Mouse (Mus musculus): Measurements from ENCODE around the gene Tmem81.
"Not testable (repeated sequence)": the region's sequence is repeated elsewhere in the genome, so short reads cannot be mapped to it uniquely, and the experiment has no call there.

The Tmem81 gene

DNA sequence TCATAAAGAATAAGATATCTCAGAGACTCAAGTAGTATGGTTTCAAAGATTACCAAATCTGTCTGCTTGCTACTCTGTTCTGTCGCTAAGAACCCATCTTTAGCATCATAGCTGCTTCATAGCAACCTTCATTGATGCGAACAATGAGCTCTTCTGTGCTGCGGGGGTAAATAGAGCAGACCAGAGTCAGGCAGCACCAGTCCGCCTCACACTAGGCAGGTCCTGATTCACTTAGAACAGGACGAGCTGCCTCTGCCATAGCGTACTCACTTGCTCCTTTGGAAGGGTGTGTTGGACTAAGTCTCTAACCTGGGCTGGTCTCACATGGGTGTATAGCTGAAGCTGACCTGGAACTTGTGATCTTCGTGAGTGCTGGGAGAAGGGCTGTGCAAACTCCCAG lies at the start of gene Tmem81:
TSS of gene Tmem81 (plus strand) at position 173 of the 400 bp plus-strand sequence.
- no peak for DNase-seq (ENCODE audit: low spot score in 2 of 2)

DNA sequence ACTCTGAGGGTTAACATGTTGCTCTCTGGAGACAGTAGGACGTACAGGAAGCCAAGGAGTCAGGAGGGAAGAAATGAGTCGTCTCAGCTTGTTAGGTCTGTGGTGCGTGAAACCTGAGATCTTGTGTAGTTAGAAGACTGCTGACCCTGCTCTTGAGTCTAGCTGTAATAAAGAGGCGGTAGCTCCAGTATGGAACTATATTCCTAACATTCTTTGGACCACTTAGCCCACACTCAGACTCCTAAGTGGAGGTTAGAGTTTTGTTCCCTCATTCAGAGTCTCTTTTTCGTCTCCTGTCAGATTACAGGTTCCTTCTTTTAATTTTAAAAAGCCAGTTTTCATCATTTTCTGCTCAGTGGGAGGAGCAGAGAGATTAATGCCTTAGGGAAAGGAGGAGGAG lies 41.4 kb upstream of the Tmem81 start:
- no peak for DNase-seq (ENCODE audit: low spot score in 2 of 2)

DNA sequence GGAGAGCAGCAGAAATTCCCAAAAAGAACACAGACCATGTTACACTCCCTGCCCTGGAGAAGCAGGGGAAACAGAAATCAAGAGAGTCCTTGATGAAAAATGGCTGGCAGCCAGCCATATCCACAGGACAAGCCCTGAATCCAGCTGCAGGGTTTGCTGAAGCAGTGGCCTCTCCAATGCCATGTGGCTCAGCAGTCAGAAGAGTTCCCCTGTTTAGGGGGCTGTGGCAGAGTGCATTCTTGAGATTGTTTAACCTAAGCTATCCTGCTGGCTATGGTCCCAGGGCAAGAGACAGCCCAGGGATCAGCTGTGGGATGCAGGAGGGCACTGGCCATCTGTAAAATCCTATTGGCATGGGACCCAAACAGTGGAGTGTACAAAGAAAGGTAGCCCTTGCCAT lies 37.1 kb upstream of the Tmem81 start:
- no peak for DNase-seq (ENCODE audit: low spot score in 2 of 2)

DNA sequence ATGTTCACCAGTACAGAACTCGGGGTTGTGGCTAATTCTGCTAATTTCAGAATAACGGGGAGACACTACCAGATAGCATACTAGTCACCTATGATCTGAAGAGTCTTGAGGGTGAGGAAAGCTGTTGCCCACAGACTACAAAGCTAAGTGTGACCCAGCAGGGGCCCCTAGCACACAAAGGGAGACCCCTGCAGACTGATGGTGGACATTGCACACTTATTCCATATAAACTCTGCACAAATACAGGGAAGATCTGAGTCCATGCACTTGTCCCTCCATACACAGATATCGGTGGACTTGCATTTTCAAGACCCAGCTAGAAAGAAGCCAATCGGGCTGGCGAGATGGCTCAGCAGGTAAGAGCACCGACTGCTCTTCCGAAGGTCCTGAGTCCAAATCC lies 36.5 kb upstream of the Tmem81 start:
- DNase-seq (ENCODE audit: low spot score in 2 of 2), result no peak

DNA sequence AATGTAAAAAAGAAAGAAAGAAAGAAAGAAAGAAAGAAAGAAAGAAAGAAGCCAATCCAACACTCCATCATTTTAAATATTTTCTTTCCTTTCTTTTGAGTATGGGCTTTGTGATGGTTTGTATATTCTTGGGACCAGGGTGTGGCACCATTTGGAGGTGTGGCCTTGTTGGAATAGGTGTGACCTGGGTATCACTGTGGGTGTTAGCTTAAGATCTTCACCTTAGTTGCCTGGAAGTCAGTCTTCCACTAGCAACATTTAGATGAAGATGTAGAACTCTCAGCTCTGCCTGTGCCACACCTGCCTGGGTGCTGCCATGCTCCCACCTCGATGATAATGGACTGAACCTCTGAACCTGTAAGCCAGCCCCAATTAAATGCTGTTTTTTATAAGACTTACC lies 36.0 kb upstream of the Tmem81 start:
- not testable (repeated sequence) for DNase-seq (ENCODE audit: low spot score in 2 of 2)

DNA sequence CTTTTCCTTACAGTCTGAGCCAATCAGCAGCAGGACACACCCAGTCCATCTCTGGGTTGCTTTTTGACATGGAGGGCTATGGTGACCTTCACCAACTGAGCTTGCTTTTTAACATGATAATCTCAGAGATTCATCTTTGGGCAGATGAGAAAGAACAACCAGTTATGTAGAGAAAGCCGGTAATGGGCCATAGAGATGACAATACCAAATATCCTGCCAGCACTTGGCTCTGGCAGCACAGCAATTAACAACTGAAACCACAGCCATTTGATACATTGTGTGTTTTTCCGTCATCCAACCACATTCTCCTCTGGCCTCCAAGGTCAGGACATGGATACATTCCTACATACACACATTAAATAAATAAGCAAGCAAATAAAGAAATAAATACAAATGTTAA lies 35.0 kb upstream of the Tmem81 start:
- DNase-seq (ENCODE audit: low spot score in 2 of 2), result no peak

DNA sequence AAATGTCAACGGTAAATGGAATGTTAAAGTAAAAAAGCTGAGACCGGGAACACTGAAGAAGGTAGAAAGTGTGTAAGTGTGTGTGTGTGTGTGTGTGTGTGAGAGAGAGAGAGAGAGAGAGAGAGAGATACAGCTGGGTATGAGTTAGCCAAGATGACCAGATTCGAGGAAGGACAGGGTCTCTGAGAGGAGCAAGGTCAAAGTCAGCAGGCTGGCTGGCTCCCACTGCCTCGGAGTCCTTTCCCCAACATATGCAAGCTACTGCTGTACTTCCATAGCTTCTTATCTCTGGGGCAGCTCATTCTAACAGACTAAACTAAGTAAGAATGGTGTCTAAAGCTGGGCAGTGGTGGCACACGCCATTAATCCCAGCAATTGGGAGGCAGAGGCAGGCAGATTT lies 34.5 kb upstream of the Tmem81 start:
- no peak for DNase-seq (ENCODE audit: low spot score in 2 of 2)

DNA sequence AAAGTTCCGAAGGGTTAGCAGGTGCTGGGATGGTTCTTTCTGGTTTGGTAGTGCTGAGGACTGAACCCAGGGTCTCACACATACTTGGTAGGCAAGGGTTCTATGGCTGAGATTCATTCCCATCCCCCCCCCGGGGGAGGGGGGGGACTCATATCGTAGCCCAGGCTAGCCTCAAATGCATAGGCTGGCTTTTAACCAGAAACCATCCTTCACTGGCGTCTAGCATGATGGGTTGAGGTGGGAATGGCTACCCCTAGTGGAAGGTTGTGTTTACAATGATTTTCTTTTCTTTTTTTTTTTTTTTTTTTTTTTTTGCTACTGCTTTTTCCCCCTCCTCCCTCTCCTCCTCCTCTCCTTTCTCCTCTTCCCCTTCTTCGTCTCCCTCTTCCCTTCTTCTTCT lies 33.5 kb upstream of the Tmem81 start:
- no peak for DNase-seq (ENCODE audit: low spot score in 2 of 2)

DNA sequence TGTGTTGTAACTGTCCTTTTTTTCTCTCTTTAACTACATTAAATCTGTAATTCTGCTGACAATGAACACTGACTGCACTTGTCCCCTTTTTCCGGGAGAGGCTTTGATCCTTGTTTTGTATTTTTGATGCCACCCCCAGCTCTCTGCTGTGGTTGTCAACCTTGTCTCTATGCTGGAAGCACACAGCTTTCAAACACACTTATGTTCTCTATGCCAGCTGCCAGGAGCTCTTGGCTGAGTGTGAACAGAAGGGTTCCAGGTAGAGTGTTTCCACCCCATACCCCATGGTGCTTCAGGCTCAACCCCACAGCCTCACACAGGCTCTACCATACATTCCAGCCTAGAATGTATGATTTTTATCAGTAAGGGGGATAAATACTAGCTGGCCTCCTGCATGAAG lies 31.5 kb upstream of the Tmem81 start:
- no peak for DNase-seq (ENCODE audit: low spot score in 2 of 2)

DNA sequence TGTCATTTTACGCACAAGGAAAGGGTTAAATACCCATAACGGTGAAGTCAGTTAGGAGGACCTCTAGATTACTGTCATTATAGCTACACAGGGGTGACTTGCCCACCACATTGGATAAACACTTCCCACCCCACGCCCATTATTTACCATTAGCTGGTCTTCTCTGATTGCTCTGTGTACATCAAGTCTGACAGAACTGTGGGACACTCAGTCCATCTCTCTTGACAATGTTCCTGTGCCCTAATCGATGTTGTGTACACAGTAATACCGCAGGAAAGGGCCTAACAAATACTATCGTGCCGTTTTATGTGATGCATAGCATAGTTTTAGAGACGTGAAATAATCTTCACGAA lies 29.5 kb upstream of the Tmem81 start:
- no peak for DNase-seq (ENCODE audit: low spot score in 2 of 2)

DNA sequence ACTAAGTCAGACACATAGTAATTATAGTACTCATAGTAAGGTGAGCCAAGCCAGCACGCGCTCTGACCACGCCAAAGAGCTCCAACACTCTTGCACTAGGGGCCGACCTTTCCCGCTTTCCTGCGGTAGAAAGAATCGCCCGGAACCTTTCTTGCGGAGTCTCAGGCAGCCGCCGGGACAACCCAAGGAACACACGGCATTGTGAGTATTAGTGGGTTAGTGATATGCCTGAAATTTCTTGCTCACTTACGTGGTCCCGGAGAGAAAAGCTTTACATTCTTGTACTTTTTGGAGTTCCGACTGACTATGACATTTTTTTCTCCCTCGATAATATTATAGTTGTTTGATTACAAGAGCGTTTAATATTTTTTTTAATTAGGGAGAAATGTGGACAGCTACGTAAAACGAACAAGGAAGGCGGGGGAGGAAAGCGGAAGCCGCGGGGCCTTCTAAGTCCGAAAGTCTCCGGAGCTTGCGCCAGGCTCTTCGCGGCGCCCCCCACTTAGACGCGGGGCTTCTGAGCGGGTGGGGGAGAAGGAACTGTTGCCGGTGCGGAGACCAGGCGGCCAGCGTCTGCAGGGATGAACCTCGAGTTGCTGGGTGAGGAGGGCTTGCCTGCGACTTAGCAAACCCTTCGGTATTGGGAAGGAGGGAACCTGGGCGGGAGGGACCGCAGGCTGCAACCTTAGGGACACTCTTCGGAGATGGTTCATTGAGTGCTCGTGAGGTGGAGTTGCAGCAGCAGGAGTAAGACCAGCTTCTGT lies 28.9 kb upstream of the Tmem81 start, which contains the start of gene Rbbp5:
TSS of gene Rbbp5 (plus strand) at position 438 of the 764 bp plus-strand sequence.
- peak; percentile 75 to 83 for DNase-seq (ENCODE audit: low spot score in 2 of 2)

DNA sequence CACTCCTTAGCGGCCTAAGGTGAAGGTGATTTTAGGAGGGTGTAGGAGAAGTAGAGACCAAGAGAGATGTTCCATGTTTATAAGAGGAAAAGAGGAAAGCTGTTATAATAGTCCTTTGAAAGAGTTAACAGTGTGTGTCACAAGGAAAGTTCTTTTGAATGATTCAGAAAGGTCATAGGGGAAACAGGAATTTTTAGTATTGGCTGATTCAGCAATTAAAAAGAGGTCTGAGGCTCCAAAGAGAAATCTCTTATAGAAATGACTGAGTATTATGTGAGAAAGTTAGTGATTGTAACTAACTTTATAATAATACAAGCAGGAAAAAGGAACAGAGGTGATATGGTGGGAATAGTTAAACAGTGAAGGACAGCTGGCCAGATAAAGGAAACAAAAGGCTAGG lies 26.6 kb upstream of the Tmem81 start:
- DNase-seq (ENCODE audit: low spot score in 2 of 2), result no peak

DNA sequence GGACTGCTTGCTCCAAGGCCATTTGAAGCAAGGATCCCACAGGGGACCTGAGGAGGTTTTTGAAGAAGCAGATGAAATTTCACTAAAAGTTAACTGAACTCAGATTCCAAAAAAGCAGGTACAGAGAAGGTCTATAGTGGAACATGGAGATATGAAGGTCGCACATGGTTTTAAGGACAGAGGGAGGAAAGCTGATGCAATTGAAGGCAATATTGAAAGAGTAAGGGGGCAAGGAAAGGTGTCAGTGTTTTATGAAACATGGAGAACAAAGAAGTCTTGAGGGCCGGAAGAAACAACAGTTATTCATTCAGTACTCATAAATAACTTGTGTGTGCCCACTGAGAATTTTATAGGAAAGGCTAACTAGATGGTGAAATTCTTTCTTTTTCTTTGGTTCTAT lies 24.4 kb upstream of the Tmem81 start:
- no peak for DNase-seq (ENCODE audit: low spot score in 2 of 2)

DNA sequence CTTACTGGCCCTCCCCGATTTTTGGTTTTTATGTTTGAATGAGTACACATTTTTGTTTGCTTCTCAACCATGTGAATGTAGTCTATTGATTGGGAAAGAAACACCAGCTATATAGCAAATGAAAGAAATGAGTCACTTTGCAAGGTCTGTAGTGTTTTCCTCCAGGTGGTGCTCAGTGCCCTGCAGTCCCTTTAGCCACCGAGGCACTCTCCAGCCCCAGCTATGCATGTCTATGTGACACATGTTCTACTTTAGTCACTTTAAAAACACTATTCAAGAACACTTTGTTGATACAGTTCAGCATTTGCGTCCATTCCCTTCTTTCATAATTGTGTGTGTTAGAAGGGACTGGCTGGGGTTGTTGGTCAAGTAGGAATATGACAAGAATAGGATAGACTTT lies 22.8 kb upstream of the Tmem81 start:
- no peak for DNase-seq (ENCODE audit: low spot score in 2 of 2)

DNA sequence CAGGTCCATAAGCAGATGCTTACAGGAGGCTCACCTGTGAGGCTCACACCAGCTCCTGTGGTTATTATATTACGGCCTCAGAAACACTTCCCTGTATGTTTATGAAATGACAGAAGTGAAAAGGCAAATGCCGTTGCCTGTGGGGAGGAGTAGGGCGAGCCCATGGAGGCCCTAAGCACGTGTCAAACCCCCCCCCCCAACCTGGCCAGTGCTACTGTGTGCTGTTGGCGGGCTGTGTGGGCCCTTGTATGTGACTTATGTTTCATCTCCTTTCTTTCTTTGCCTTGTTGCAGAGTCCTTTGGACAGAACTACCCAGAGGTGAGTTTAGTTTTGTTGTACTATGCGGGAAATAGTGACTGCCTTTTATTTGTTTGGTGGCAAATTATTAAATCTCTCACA lies 22.3 kb upstream of the Tmem81 start:
- DNase-seq (ENCODE audit: low spot score in 2 of 2), result no peak

DNA sequence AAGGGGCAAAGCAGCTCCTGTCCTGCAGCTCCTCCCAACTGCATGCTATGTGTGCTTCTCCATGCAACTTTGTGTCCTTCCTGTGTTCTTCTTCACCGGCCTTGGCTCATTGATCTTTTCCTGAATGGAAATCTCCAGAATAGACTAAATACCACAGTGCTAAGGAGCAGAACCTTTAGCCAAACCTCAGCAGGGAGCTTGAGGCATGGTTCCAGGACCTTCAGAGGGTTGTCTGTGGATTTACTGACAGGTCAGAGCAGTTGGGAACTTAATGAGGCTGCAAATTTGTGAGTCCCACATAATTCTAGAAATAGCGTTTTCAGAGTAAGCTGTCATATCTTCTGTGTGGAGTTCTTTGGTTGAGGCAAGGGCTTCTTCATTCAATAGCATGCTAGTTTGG lies 5.5 kb upstream of the Tmem81 start:
- no peak for DNase-seq (ENCODE audit: low spot score in 2 of 2)

DNA sequence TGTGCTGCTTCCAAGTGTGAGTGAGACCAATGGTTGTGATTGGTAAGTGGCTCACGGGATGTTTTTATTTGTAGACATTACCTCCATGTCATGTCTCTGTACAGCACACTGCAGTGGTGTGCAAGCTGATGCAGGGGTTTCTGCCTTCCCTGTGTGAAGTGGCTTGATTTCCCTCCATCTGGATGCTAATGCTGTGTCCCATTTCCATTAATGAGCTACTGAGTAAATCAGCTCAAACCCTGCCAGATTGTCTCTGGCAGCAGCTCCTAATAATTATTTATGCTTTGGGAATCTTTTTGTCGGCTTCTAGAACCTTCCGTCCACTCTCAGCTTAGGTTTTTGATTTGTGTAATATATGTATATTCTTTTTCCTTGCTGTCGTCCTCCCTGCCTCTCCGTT lies 875 bp upstream of the Tmem81 start:
- DNase-seq (ENCODE audit: low spot score in 2 of 2), result no peak

DNA sequence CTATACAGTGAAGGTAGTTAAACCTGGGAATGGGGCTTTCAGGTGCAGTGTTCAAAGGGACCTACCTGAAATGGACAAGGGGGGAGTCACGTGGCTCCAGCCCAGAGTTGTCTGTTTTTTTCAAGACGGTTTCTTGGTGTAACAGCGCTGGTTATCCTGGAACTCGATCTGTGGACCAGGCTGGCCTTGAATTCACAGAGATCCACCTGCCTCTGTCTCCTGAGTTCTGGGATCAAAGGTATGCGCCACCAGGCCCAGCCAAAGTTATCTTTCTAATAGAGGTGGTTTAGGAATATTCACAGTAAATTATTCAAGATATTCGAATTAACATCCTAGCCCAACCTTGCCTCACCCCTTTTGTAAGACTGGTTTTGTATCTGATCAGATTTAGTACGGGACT lies 626 bp downstream of the Tmem81 start:
- no peak for DNase-seq (ENCODE audit: low spot score in 2 of 2)

DNA sequence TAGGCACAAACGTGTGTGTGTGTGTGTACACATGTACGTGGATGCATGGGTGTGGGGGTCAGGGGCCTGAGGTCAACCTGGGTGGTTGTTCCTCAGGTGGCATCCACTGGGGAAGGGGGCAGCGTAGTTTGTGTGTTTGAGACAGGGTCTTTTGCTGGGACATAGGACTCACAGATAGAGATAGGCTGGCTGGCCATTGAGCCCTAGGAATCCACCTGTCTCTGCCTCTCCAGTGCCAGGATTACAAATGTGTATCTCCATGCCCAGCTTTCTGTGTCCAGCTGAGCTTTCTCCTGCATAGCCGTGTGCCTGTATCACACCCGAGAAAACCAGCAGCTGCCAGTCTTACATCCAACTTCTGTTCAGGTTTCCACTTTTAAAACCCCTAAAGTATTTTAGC lies 3.7 kb downstream of the Tmem81 start:
- no peak for DNase-seq (ENCODE audit: low spot score in 2 of 2)

DNA sequence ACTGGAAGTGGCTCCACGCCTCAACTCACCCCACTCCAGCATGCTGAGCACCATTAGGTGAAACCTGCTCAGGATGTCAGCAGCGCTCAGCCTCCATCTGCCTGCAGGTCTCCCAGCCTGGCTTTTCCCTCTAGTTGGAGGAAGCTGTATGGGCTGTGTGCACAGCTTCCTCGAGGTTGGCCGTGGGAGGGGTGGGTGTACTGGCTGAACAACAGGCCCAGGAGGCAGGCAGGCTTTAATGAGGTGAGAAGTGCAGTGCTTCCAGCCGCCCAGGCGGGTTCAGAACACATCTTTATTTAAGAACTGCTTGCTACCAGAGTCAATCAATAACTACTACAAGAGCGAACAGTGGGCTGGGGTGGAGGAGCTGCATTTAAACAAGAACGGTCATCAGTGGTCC lies 5.5 kb downstream of the Tmem81 start:
- DNase-seq (ENCODE audit: low spot score in 2 of 2), result no peak

DNA sequence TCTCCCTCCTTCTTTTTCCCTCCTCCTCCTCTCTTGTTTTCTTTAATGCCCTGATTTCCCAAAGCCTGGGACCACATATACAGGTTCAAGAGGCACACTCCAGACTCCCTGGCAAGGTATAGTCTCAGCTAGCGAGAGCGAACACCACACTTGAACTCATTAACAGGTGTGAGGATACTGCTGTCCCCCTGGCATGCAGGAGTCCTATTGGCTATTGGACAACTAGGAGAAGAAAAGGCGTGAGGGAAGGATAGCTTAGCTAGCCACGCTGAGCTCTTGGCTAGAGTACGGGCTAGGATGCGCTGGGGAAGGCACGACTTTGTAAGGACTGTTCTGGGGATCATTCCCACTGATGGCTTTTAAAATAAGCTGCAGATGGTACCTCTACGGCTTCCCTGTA lies 6.1 kb downstream of the Tmem81 start:
- no peak for DNase-seq (ENCODE audit: low spot score in 2 of 2)

DNA sequence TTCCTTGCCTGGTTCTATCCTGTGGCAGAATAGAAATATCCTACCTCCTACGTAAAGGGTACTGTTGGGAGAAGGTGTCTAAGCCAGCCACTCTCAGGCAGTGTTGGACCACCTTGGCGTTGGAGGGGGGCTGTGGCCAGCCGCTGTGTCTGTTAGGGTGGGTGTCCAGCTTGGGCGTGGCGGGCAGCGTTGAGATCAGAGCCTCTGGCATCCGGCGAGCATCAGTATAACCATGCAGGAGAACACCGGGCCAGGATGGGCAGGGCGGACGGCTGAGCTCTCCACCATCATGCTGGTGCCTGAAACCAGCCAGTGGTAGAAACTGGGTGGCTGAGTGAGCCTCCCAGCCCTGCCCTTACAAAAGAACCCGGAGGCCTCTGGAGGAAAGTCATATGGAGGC lies 9.3 kb downstream of the Tmem81 start:
- DNase-seq (ENCODE audit: low spot score in 2 of 2), result no peak

DNA sequence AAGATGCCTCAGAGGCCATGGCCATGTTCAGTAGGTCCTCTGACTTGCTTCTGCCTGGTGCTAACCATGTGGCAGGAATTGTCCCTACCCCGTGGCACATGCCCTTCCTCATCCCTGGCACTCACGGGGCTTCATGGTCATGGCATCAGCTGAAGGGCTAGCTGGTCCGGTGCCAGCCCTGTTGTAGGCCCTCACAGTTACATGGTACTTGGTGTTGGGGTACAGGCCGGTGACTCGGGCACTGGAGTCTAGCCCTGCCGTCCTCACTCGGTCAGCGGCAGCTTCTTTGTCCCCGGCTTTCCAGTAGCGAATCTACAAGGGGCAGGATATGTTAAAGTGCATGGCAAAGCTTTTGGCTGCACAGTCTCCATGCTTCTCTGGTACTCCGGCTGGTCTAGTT lies 10.7 kb downstream of the Tmem81 start:
- DNase-seq (ENCODE audit: low spot score in 2 of 2), result no peak

DNA sequence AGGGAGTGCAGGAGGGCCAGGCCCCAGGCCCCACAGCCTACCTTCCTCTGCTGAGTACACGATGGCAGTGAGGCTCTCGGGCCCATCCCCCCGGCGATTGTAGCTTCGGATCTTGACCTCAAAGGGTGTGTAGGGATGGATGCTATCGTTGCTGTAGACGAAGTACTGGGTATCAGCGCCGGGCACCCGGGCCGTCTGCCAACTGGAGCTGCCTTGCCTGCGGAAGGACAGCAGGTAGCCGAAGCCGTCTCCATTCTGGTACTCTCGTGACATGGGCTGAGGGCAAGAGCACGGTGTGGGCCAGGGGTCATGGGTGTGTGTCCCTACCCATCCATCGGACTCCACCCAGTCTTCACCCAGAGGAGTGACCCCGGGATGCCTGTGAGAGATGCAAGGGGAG lies 12.6 kb downstream of the Tmem81 start:
- no peak for DNase-seq (ENCODE audit: low spot score in 2 of 2)
